Mouse (Mus musculus) yolk sac, embryonic 10.5 days (tissue): ENCODE measurements around the gene Manba.

Experiments used
- DNase-seq: peaks from one replicate; pipeline ENCODE4 v3.0.0-alpha.2; 2017; ENCODE audit warnings: low spot score

Gene Manba

DNA sequence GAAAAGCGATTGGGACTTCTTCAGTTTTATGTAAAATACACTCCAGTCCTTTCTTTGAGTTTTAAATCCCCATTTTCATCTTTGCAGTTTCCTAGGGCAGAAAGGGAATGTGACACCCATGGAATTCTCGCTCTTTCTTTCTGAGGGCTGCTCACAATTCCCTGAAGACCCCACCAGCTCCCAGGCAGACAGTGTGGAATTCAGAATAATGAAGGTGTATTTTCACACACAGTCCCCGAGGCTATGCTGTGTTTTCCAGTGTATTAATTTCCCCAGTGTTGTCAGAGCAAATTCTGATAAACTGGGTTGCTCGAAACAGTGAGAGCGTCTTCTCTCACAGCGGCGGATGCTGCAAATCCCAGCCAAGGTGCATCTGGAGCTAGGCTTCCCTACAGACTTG, 44.3 kb downstream of the Manba start:
- no peak for DNase-seq

DNA sequence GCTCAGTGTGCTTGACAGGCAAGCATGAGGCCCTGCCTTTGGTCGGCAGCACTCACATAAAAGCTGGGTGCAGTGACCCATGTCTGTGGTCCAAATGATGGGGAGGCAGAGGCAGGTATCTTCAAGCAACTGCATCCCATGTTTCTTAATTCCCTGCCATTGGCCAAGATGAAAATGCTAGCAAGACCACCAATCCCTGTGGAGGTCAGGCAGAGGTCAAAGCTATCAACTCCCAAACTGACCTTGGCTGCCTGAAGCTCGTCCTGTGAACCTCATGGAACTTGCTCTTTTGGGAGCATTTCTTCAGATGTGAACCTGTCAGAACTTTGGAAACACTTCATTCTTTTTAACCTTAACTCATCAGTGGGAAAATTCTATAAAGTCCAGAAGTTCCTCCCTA, 46.4 kb downstream of the Manba start:
- no peak for DNase-seq

DNA sequence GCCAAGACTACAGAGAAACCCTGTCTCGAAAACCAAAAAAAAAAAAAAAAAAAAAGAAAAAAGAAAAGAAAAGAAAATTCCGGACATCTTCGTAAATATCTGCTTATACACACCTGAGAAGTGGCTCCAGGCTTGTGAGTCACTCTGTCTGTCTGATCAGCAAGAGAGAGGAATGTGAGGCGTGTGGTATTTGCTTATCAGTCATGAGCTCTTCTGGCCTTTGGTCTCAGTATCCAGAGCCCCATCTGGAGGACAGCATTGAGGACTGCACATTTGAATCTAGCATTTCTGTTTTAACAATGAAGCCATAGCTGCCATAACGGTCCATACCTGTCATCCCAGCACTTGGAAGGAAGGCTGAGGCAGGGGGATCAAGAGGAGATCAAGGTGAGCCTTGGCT, 48.7 kb downstream of the Manba start:
- DNase-seq: peak; percentile 68

DNA sequence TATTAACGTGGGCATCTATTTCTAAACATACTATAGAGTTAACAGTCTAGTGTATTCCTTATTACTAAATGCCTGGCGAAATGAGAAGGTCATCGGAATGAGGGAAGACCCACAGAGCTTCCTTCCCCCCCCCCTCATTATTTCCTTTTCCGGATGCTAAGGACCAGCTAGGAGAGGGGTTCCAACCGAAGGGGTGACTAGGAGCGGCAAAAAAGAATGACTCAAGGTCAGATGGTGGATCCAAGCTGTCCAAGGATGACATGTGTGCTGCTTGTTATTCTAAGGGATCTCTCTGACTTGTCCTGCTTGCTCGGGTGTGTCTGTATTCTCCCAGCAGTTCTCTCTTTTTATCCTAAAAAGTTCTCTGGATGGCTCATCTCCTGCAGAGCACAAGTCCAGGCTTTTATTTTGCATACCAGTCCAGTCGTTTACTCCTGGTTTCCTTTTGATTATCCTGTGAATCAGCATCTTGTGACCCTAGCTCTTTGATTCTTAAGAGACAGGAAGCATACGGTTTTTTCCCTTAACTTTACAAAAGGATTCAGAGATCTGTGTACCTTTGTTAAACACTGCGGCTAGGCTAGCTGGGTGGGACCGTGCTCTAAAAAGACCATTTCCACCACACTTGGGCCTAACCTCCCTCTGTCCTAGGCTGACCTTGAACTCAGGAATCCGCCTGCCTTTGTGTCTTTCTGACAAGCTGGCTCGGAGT, 61.0 kb downstream of the Manba start:
- no peak for DNase-seq

DNA sequence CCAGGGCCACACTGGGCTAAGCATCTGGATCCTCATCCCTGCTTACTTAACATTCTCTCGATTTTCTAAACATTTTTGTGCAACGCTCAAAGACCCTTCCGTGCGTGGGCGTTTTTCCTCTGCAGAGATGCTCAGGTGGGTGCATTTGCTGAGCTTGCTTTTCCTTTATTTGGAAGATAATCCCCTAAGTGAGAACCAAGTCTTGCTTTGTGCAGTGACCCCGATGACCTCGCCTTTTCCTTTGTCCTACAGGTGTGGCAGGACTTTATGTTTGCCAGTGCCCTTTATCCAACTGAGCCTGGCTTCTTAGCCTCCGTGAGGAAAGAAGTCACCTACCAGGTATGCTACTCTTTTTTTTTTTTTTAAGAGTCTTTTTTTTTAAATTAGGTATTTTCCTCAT, 61.9 kb downstream of the Manba start:
- no peak for DNase-seq

DNA sequence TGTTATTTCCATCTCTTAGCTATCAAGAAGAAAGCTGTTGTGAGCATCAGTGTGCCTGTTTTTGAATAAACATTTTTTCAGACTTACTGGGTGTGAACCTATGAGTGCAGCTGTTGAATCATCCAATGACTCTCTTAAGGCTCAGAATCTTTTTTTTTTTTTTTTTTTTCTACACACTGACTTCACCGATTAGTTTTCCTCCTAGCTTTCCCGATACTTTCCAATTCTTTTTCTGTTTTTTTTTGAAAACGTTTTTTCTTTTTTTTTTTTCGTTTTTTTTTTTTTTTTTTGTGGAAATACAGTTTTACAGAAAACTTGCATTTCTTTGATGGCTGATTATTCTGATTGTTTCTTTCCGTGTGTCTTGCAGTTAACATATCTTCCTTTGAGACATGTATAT, 67.5 kb downstream of the Manba start:
- no peak for DNase-seq

DNA sequence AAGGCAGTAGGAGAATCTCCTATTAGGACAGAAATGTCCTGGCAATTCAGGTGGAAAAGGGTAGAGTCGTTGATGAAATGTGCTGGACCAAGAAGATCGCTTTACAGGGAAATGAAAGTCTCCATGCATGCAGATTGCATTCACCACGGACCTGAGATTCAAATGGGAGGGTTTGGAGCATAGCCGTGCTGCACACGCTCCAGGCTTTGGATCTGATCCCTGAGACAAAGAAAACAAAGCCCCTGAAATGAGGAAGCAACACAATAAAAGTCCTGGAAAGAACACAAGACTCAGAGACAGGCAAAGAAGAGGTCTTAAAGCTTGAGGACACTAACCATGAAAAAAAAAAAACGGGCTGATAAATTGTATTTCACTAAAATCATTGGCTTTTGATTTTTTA, 69.8 kb downstream of the Manba start:
- DNase-seq: no peak

DNA sequence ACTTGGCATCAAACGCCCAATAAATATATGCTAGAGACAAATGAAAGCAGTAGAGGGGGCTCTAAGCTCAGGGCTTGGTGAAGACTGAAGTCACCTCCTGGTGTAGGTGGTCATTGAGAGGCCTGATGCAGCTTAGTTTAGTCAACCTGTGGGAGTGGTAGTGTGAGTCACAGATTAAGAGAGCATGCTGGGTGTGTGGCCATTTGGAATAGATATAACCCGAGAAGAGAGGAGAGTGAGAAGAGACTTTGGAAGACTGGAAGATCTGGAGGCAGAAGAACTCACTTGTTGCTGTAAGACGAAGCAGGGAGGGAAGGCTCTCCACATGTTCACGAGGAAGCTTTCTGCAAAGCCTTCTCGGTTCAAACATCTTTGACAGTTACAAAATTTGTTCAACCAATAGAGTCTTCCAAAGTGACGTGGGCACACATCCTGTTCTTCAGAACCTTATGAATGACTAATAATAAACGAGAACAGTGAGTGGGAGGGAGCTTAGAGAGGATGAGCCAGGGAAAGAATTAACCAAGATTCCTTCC, 70.7 kb downstream of the Manba start:
- no peak for DNase-seq

DNA sequence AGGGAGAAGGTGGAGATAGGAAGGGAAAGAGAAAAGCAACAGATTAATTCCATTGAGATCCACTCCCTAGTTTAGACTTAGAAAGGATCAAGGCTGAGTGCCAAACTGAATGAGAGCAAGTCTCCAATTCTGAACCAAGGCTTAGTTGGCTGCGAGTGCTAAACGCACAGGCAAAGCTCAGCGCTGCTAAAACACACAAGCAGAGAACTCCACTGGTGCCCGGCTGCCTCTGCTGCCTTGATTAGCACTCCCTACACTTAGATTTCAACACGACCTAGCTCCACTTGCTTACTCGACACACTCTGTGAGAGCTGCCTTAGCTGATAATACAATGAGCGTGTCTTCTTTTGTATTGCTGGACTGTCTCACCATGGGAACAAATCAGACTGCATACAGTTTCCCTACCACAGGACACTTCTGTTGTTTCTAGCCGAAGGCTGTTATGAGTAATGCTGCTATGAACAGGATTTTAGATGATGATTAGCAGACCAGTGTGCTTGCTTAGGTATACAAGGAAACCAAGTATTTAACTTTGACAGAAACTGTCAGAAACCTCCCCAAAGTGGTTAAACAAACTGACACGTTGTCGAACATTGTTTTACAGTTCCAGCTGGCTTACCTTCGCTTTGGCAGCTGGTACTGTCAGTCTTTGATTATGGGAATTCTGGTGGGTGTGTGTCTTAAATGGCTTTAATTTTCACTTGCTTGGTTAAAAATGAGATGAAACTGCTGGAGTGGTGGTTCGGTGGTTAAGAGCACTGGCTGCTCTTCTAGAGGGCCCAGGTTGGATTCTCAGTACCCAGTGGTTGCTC, 71.6 kb downstream of the Manba start:
- no peak for DNase-seq

DNA sequence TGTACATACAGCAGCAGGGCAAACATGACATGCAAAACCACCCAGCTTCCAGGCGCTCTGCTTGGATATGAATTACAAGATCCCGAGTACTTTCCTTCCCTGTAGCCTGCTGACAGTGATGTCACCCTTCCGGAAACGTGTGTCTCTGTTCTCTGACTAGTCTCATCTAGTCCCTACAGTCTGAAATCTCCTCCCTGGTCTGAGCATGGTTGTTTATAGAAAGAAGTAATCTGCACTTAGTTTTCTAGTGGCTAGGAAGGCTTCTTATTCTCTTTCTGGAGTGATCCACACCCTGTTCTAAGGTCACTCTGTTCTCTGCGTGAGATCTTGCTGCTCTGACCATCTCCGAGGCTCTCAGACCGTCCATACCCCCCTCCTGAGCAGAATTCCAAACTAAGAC, 76.6 kb downstream of the Manba start:
- DNase-seq: no peak

DNA sequence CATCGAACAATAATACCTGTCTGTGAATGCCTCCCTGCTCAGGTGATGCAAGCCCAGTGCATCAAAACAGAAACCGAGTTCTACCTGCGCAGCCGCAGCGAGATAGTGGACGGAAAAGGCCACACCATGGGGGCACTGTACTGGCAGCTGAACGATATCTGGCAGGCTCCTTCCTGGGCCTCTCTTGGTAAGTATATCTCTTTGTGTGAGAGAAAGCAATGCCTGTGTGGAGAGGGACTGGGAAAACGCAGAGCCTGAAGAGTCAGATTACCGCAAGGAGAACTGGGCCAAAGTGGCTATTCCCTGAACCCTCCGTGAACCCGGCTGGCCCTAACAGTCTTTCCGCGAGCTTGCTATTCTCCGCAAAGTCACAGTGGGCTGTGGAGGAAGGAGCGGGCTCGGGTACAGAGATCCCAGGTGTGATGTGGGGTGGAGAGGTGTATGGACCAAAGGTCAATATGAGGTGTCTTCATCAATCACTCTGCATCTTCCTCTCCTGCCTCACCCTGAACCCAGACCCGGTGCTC, 77.8 kb downstream of the Manba start:
- DNase-seq: peak; percentile 20

DNA sequence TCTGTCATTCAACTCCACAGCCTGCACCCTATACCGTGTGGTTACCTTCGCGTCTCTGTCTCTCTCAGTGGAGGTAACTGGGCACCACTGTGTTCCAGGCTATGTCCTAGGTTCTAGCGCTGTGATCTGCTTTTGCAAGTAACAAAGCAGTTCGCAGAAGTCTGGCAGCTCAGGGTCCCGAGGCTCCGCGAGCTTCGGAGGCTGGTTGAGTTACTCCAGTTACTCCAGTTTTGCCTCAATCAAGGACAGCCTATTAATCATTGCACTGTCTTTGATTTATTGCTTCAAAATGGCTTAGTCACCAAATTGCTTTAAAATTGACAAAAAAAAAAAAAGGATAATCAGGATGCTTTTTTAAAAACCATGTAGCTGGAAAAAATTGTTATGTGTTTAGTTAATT, 79.3 kb downstream of the Manba start:
- DNase-seq: no peak

DNA sequence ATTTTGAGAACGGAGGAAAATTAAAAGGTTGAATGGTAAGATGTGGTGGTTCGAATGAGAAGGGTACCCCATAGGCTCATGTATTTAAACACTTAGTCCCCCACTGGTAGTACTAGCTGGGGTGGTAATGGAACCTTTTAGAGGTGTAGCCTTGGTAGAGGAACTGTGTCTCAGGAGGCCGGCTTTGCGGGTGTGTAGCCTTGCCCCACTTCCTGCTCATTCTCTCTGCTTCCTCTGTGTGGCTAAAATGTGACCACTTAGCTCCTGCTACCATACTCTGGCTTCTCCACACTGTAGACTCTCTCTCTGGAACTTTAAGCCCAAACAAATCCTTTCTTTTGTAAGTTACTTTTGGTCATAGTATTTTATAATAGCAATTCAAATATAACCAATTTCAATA, 79.9 kb downstream of the Manba start:
- DNase-seq: no peak

DNA sequence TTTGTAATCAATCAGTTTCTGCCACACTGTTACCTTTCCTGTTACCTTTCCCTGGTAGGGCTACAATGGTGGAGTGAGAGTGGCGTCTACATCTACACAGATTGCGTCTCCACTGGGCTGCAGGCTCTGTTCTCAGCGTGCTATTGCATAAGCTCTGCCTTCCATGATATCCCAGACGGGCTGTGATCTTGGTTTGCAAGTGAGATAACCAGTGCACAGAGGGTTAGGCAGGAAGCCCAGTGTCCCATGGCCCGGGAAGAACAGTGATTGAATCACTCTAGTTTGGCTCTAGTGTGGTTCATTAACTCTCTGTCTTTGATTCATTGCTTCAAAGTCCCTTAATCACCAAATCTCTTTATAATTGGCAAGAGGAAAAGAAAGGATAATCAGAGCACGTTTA, 82.5 kb downstream of the Manba start:
- DNase-seq: no peak

DNA sequence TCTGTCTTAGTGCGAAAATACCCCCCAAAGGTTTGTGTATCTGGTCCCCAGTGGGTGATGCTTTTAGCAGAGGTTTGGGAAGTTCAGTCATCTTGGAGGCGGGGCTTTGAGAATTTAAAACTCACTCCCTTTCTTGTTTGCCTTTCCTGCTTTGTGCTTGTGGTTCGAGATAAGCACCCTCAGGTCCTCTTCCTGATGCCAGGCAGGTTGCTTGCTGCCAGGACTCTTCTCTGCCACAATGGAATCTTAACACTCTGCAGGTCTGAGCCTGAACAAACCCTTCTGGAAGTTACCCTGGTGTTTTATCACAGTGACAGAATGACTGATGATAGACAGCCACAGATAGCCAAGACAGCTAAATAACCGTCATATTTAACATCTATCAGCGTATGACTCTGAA, 83.2 kb downstream of the Manba start:
- no peak for DNase-seq

DNA sequence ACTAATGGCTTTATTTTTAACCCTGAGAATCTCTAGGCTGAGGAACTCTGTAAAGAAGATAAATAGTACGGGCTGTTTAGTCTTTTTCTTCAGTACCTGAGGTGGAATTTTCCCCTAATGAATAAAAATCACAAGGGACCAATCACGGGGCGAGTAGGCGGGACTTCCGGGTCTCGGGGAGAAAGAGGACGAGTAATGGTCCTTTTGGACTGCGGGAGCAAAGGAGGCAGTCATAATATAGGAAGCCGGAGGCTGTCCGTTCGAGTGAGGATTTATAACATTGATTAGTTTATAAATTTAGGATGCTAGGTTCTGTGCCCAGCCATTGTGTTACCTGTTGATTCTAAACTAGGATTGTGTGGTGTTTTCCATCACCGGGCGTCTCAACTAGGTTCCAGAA, 86.1 kb downstream of the Manba start:
- DNase-seq: no peak

DNA sequence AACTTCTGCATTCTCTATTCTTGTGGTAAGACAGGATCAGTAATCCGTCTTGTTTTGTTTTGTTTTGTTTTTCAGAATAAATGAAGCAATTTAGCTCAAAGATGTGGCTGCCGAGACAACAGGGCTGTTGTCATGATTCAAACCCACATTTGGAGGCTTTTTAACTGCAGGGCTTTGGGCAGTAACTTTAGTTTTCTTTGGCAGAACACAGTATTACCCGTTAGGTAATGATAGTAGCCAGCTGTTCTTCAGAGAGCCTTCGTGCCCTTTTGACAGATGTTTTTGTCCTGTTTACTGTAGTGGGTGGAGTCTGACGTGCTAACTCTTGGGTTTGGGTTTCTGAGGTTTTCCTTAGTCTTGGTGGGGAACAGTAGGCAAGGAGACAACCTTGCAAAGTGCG, 87.6 kb downstream of the Manba start:
- DNase-seq: no peak

DNA sequence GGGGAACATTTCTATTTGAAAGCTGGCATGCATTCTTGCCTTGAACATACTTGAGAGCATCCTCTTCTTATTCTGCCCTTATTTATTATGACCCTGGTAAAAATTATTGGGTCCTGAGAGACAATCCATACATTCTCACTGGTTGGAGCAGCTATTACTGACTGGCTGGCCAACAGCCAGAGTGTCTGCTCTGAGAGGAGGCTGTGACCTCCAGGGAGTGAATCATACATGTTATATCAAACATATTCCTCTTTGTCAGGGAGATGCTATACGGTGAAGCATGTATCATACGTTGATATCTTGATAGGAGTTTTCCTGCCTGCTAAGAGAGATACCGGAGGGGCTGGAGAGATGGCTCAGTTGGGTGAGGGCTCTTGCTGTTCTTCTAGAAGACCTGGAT, 89.7 kb downstream of the Manba start:
- DNase-seq: no peak

DNA sequence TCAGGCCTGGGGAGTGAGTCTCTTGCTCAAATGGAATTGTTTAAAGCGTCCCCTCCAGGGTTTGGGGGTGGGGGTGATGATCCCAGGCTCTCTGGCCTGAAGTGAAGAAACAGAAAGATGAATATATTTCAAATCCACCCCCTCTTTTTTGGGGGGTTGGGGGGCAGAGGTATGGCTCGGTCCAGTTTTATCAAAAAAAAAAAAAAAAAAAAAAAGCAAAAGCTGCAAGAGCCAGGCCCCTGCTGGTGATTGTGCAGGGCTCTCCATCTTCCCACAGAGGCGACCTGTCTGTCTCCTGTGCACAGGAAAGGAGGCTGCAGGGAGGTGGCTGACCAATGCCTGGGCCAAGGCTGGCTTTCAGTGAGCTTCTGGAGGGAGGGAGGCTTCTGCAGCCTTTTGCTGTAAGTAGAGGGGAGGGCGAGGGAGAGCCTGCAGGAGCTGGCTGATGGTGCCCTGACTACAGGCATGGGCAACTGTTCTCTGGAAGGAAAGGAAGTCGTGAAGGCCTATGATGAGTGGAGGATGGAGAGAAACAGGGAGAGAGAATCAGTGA, 93.3 kb downstream of the Manba start:
- DNase-seq: peak; percentile 49

DNA sequence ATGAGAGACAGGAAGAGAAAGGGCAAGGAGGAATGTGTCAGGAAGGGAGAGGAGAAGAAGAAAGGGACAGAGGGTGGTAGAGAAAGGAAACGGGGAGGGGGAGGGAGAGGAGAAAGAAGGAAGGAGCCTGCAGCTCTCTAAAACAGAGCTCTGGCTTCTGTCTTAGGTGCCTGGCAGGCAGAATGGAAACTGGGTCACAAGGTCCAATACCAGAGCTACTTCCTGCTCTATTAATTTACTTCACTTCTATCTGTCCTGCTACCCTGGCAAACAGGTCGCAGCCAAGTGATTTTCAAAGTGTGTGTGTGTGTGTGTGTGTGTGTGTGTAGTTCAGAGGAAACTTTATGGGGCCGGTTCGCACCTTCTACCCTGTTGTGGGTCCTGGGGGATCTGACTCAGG, 93.8 kb downstream of the Manba start:
- DNase-seq: no peak

DNA sequence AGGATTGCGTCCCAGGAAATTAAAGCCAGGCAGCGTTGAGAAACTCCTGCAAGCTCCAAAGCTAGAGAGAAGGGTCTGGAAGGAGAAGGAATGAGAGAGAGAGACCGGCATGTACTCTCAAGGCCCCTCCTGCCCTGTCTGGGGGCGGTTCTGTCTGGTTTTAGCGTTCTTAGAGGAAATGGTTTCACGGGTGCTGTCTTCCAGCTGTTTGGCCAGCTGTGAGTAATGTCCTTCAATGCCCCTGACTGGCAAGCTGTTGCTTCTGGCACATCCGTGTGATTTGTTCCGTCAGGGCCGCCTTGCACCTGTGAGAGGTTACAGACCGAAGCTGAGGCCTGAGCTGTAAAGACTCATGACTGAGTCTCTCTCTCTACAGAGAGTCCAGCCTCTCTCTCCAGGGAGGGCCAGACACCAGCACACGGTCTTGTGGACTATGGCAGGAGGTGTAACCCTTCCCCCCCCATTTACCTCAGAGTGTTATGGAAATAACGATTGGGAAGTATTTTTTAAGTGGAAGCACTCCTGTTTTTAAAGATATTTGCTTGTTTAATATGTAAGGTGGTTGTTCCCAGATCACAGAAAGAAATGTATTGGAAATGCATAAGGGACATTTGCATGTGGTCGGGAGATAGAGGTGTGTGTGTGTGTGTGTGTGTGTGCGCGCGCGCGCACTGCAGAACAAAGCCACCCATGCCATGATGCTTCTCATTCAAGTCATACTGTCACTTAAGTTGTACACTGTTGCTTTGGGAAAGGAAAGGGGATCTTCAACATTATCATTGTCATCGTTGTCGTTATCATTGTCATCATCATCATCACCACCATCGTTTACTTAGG, 95.2 kb downstream of the Manba start:
- DNase-seq: no peak

DNA sequence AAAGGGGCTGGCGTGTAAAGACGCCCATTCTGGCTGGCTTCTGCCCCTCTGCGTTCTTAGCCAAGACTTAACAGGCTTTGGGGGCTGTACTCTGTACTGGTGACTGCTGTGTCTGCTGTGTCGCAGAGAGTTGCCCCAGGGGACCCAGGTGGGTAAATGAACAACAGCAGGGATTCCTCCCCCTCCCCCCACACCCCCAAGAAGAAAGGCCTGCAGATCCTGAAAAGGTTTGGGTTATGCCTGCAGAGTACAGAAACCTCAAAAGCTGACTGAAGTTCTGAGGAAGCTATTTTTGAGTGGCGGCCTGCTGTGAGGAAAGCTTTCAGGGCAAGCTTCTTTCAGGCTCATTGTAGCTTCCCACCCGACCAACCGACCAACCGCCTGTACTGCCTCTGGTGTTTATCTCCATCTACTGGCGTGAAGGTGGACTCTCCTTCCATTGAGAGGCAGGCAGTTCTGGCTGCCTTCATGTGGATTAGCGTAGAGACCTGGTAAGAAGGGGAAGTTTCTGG, 96.3 kb downstream of the Manba start:
- peak; percentile 41 for DNase-seq
